Mouse (Mus musculus): ENCODE data around the gene Mia2. TPM values are rescaled to one million over a fixed set of nuclear protein-coding genes. Genes with fewer than 3 reads are reported as not detected.
"Not testable (repeated sequence)": the region's sequence is repeated elsewhere in the genome, so short reads cannot be mapped to it uniquely, and the experiment has no call there.

Mia2 gene
- polyA plus RNA-seq, 1 experiment from 2014 or later, result 52.2 TPM

DNA sequence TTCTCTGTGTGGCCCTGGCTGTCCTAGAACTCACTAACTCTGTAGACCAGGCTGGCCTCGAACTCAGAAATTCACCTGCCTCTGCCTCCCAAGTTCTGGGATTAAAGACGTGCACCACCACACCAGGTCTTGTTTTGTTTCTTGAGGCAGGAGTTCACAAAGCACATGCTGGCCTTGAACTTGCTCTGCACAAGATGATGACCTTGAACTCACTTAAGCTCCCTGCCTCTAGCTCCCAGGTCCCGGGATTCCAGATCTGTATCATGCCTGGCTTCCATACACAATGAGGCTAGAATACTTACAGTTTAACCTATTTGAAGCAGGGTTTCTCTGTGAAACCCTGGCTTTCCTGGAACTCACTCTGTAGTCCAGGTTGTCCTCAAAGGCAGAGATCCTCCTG lies 121.7 kb downstream of the Mia2 start:
- H3K9ac ChIP-seq, result no peak overlapping the region
- H3K4me1 ChIP-seq, result peaks cover 26% of the 10 kb centered on the region
- 85% methylated on average over 3 of the region's 3 CpGs for WGBS
- no peak for ATAC-seq (ENCODE audit: low FRiP score)
- H3K27ac ChIP-seq, result no peak overlapping the region
- no peaks in the 10 kb centered on the region for H3K27me3 ChIP-seq
- 0 out of 2 replicates have a peak overlapping the region, but pooled peaks have one; percentile 11 for H3K4me3 ChIP-seq (replicated peaks)
- peak overlapping the region; percentile 85 for H3K4me2 ChIP-seq
- no peaks in the 10 kb centered on the region for H3K36me3 ChIP-seq (replicated peaks)
- no peaks in the 10 kb centered on the region for H3K9me3 ChIP-seq

GRCm38 (mm10) chr12:59218640-59219321 lies 123.2 kb downstream of the Mia2 start:
- no peaks in the 10 kb centered on the region for H3K36me3 ChIP-seq (replicated peaks)
- peaks cover 26% of the 10 kb centered on the region for H3K4me1 ChIP-seq
- peak overlapping the region; percentile 94 for H3K27ac ChIP-seq
- peak; percentile 3; the same call in 1 of the 2 replicates for ATAC-seq (ENCODE audit: low FRiP score)
- H3K9me3 ChIP-seq, result no peaks in the 10 kb centered on the region
- peak overlapping the region; percentile 93 for H3K9ac ChIP-seq
- peak overlapping the region; percentile 95 for H3K4me3 ChIP-seq (replicated peaks)
- WGBS, result under 1% methylated on average over 68 of the region's 69 CpGs
- peak overlapping the region; percentile 85 for H3K4me2 ChIP-seq
- H3K27me3 ChIP-seq, result no peaks in the 10 kb centered on the region

GRCm38 (mm10) chr12:59219325-59220225 lies 124.0 kb downstream of the Mia2 start, which contains the start of gene Fbxo33:
Gene Fbxo33 (minus strand): TSS chr12:59219725.
- H3K9me3 ChIP-seq, result no peaks in the 10 kb centered on the region
- no peaks in the 10 kb centered on the region for H3K27me3 ChIP-seq
- ATAC-seq (ENCODE audit: low FRiP score), result peak; percentile 97
- H3K4me1 ChIP-seq, result peaks cover 26% of the 10 kb centered on the region
- H3K4me2 ChIP-seq, result peak within 1 kb of the TSS; percentile 85
- H3K4me3 ChIP-seq (replicated peaks), result peak within 1 kb of the TSS; percentile 95
- no peaks in the 10 kb centered on the region for H3K36me3 ChIP-seq (replicated peaks)
- H3K9ac ChIP-seq, result peak within 1 kb of the TSS; percentile 93
- WGBS, result under 1% methylated on average over 109 of the region's 109 CpGs
- H3K27ac ChIP-seq, result peak within 1 kb of the TSS; percentile 94

DNA sequence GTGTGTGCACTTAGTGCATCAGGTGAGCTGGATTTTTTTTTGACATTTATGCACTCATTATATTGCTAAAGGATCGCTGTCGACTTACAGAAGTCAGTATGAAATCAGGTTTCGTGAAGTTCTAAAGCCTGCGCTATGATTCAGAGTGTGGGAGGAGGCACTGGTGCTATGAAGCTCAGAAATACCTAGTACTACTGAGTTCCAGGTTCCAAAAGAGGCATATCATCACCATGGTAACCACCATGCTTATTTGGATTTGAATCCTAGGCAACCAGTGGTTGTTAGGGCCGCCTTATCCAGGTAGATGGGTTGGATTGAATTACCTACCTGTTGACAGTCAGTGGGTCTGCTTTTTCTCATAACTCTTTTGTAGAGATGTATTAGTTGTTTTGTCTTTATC lies 132.8 kb downstream of the Mia2 start:
- H3K27me3 ChIP-seq, result no peaks in the 10 kb centered on the region
- no peaks in the 10 kb centered on the region for H3K36me3 ChIP-seq (replicated peaks)
- 87% methylated on average over 5 of the region's 5 CpGs for WGBS
- no peaks in the 10 kb centered on the region for H3K4me1 ChIP-seq
- no peak overlapping the region for H3K4me2 ChIP-seq
- no peak overlapping the region for H3K27ac ChIP-seq
- no peak overlapping the region for H3K9ac ChIP-seq
- no peaks in the 10 kb centered on the region for H3K9me3 ChIP-seq
- no peak for ATAC-seq (ENCODE audit: low FRiP score)
- H3K4me3 ChIP-seq (replicated peaks), result no peak overlapping the region

- WGBS, result 84% methylated on average over 5 of the region's 5 CpGs
- ATAC-seq (ENCODE audit: low FRiP score), result no peak
- Histone ChIP-seq H3K36me3 (replicated peaks) (no peaks in the 10 kb centered on the region), H3K4me3 (replicated peaks) (no peak overlapping the region), H3K9me3 (no peaks in the 10 kb centered on the region), H3K9ac (no peak overlapping the region), H3K27ac (no peak overlapping the region), H3K27me3 (no peaks in the 10 kb centered on the region), H3K4me2 (no peak overlapping the region), H3K4me1 (no peaks in the 10 kb centered on the region)
Observed at GRCm38 (mm10) chr12:59238434-59238833, 142.8 kb downstream of the Mia2 start.

GRCm38 (mm10) chr12:59241031-59241430 lies 145.4 kb downstream of the Mia2 start:
- H3K9me3 ChIP-seq; H3K27ac ChIP-seq; H3K36me3 ChIP-seq (replicated peaks); H3K4me2 ChIP-seq; H3K4me1 ChIP-seq; H3K27me3 ChIP-seq; ATAC-seq (ENCODE audit: low FRiP score); H3K9ac ChIP-seq; H3K4me3 ChIP-seq (replicated peaks): not testable (repeated sequence)
- WGBS, result 91% methylated on average over 8 of the region's 8 CpGs

Small RNAs within 50 kb of the gene (microRNA-seq; reads per million reads assigned to microRNA genes)
- gene Gm27284, result not detected

Other genes with a start within 250 kb of the Mia2 start
- 90.2 and 96.0 TPM in 2 replicates for gene Sec23a, start 83.8 kb upstream of the Mia2 start, polyA plus RNA-seq (2016; fragmentation: Nextera tagmentation; extraction: Ambion mirVana)
- gene Gemin2, start 82.4 kb upstream of the Mia2 start, polyA plus RNA-seq (2016; fragmentation: Nextera tagmentation; extraction: Ambion mirVana), result 26.3 and 26.5 TPM in 2 replicates
- 100.0 and 106 TPM in 2 replicates for gene Trappc6b, start 34.3 kb upstream of the Mia2 start, polyA plus RNA-seq (2016; fragmentation: Nextera tagmentation; extraction: Ambion mirVana)
- 130 and 134 TPM in 2 replicates for gene Pnn, start 28.9 kb upstream of the Mia2 start, polyA plus RNA-seq (2016; fragmentation: Nextera tagmentation; extraction: Ambion mirVana)
- gene Fbxo33, start 123.9 kb downstream of the Mia2 start, polyA plus RNA-seq (2016; fragmentation: Nextera tagmentation; extraction: Ambion mirVana), result 9.1 and 10.0 TPM in 2 replicates